Mouse (Mus musculus): Measurements from ENCODE around the gene Iqcn. TPM values are rescaled to one million over a fixed set of nuclear protein-coding genes. Genes with fewer than 3 reads are reported as not detected.

The Iqcn gene
- polyA plus RNA-seq, 1 experiment = 0.23 TPM

GRCm38 (mm10) chr8:70720739-70721138, 17.5 kb downstream of the Iqcn start:
- peak; percentile 82 for DNase-seq (ENCODE audit: low read depth)
- TF ChIP-seq CTCF (IDR thresholded peaks at IDR 0.05; ENCODE audit: borderline replicate concordance, extremely low read depth, insufficient read depth, insufficient read length) (peak; percentile 89), POLR2A (IDR thresholded peaks at IDR 0.05; ENCODE audit: borderline replicate concordance, extremely low read depth, insufficient read depth, insufficient read length, poor library complexity, severe bottlenecking) (no peak)

- DNase-seq (ENCODE audit: low read depth) = no peak
- TF ChIP-seq POLR2A (IDR thresholded peaks at IDR 0.05; ENCODE audit: borderline replicate concordance, extremely low read depth, insufficient read depth, insufficient read length, poor library complexity, severe bottlenecking) (no peak), CTCF (IDR thresholded peaks at IDR 0.05; ENCODE audit: borderline replicate concordance, extremely low read depth, insufficient read depth, insufficient read length) (no peak)
These were observed 18.3 kb downstream of the Iqcn start for GRCm38 (mm10) chr8:70721601-70722000.

GRCm38 (mm10) chr8:70723486-70724210, 20.4 kb downstream of the Iqcn start, which contains the start of gene Pde4c:
TSS of gene Pde4c (plus strand) at chr8:70723720.
- DNase-seq (ENCODE audit: low read depth) = no peak
- TF ChIP-seq CTCF (IDR thresholded peaks at IDR 0.05; ENCODE audit: borderline replicate concordance, extremely low read depth, insufficient read depth, insufficient read length) = no peak
- TF ChIP-seq POLR2A (IDR thresholded peaks at IDR 0.05; ENCODE audit: borderline replicate concordance, extremely low read depth, insufficient read depth, insufficient read length, poor library complexity, severe bottlenecking) = no peak

- no peak for DNase-seq (ENCODE audit: low read depth)
- TF ChIP-seq CTCF (IDR thresholded peaks at IDR 0.05; ENCODE audit: borderline replicate concordance, extremely low read depth, insufficient read depth, insufficient read length) (no peak), POLR2A (IDR thresholded peaks at IDR 0.05; ENCODE audit: borderline replicate concordance, extremely low read depth, insufficient read depth, insufficient read length, poor library complexity, severe bottlenecking) (no peak)
These were observed 21.0 kb downstream of the Iqcn start for GRCm38 (mm10) chr8:70724216-70724615.

- no peak for DNase-seq (ENCODE audit: low read depth)
- no peak for TF ChIP-seq POLR2A (IDR thresholded peaks at IDR 0.05; ENCODE audit: borderline replicate concordance, extremely low read depth, insufficient read depth, insufficient read length, poor library complexity, severe bottlenecking)
- no peak for TF ChIP-seq CTCF (IDR thresholded peaks at IDR 0.05; ENCODE audit: borderline replicate concordance, extremely low read depth, insufficient read depth, insufficient read length)
These were observed 22.7 kb downstream of the Iqcn start for GRCm38 (mm10) chr8:70725792-70726447.

- no peak for DNase-seq (ENCODE audit: low read depth)
- TF ChIP-seq CTCF (IDR thresholded peaks at IDR 0.05; ENCODE audit: borderline replicate concordance, extremely low read depth, insufficient read depth, insufficient read length) = no peak
- no peak for TF ChIP-seq POLR2A (IDR thresholded peaks at IDR 0.05; ENCODE audit: borderline replicate concordance, extremely low read depth, insufficient read depth, insufficient read length, poor library complexity, severe bottlenecking)
These were observed 23.5 kb downstream of the Iqcn start for GRCm38 (mm10) chr8:70726721-70727120.

GRCm38 (mm10) chr8:70729808-70730475, 26.7 kb downstream of the Iqcn start:
- TF ChIP-seq POLR2A (IDR thresholded peaks at IDR 0.05; ENCODE audit: borderline replicate concordance, extremely low read depth, insufficient read depth, insufficient read length, poor library complexity, severe bottlenecking) (no peak), CTCF (IDR thresholded peaks at IDR 0.05; ENCODE audit: borderline replicate concordance, extremely low read depth, insufficient read depth, insufficient read length) (peak; percentile 22; the same call in 1 of the 2 replicates)
- no peak for DNase-seq (ENCODE audit: low read depth)

- DNase-seq (ENCODE audit: low read depth) = no peak
- TF ChIP-seq CTCF (IDR thresholded peaks at IDR 0.05; ENCODE audit: borderline replicate concordance, extremely low read depth, insufficient read depth, insufficient read length) = no peak
- no peak for TF ChIP-seq POLR2A (IDR thresholded peaks at IDR 0.05; ENCODE audit: borderline replicate concordance, extremely low read depth, insufficient read depth, insufficient read length, poor library complexity, severe bottlenecking)
These were observed 27.7 kb downstream of the Iqcn start for GRCm38 (mm10) chr8:70730956-70731355.

- TF ChIP-seq POLR2A (IDR thresholded peaks at IDR 0.05; ENCODE audit: borderline replicate concordance, extremely low read depth, insufficient read depth, insufficient read length, poor library complexity, severe bottlenecking) = no peak
- DNase-seq (ENCODE audit: low read depth) = no peak
These were observed 34.4 kb downstream of the Iqcn start for GRCm38 (mm10) chr8:70737705-70738104.

GRCm38 (mm10) chr8:70738211-70738610, 35.0 kb downstream of the Iqcn start:
- TF ChIP-seq CTCF (IDR thresholded peaks at IDR 0.05; ENCODE audit: borderline replicate concordance, extremely low read depth, insufficient read depth, insufficient read length) (no peak), POLR2A (IDR thresholded peaks at IDR 0.05; ENCODE audit: borderline replicate concordance, extremely low read depth, insufficient read depth, insufficient read length, poor library complexity, severe bottlenecking) (no peak)
- DNase-seq (ENCODE audit: low read depth) = no peak

GRCm38 (mm10) chr8:70741661-70742060, 38.4 kb downstream of the Iqcn start:
- TF ChIP-seq CTCF (IDR thresholded peaks at IDR 0.05; ENCODE audit: borderline replicate concordance, extremely low read depth, insufficient read depth, insufficient read length) = no peak
- no peak for TF ChIP-seq POLR2A (IDR thresholded peaks at IDR 0.05; ENCODE audit: borderline replicate concordance, extremely low read depth, insufficient read depth, insufficient read length, poor library complexity, severe bottlenecking)
- no peak for DNase-seq (ENCODE audit: low read depth)

All from brain, embryonic 14.5 days (tissue).